Mouse (Mus musculus) stomach, embryonic 14.5 days (tissue): ENCODE measurements around the gene 1110008L16Rik. TPM values are rescaled to one million over a fixed set of nuclear protein-coding genes. Genes with fewer than 3 reads are reported as not detected.

Experiments used
- polyA plus RNA-seq: library from polyadenylated mRNA; unstranded; fragments of >200 nt; fragmentation: Nextera tagmentation; extraction: Ambion mirVana; gene quantifications from 2 replicates; pipeline ENCODE4 v1.2.1, GENCODE M21; 2014

The 1110008L16Rik gene
- polyA plus RNA-seq, 1 experiment from 2014 or later = 29.5 TPM

Other genes with a start within 250 kb of the 1110008L16Rik start
- gene 2700097O09Rik, start 219.5 kb upstream of the 1110008L16Rik start, polyA plus RNA-seq = 33.0 and 34.5 TPM in 2 replicates
- 169 and 185 TPM in 2 replicates for gene Srp54a, start 219.3 kb upstream of the 1110008L16Rik start, polyA plus RNA-seq
- 27.4 and 28.1 TPM in 2 replicates for gene Fam177a, start 175.1 kb upstream of the 1110008L16Rik start, polyA plus RNA-seq
- 68.8 and 77.2 TPM in 2 replicates for gene Srp54b, start 144.5 kb upstream of the 1110008L16Rik start, polyA plus RNA-seq
- gene 1700047I17Rik2, start 100.0 kb upstream of the 1110008L16Rik start, polyA plus RNA-seq = 2.2 and 4.5 TPM in 2 replicates
- 68.1 and 82.2 TPM in 2 replicates for gene Srp54c, start 69.4 kb upstream of the 1110008L16Rik start, polyA plus RNA-seq
- 13.5 and 17.0 TPM in 2 replicates for gene Ppp2r3c, start 3.4 kb downstream of the 1110008L16Rik start, polyA plus RNA-seq
- gene Psma6, start 84.6 kb downstream of the 1110008L16Rik start, polyA plus RNA-seq = 421 and 424 TPM in 2 replicates
- 91.8 and 95.4 TPM in 2 replicates for gene Nfkbia, start 193.1 kb downstream of the 1110008L16Rik start, polyA plus RNA-seq